In genomic region chr6:14819798-14820197, GRCm38 (mm10) we compare ENCODE assay signal across 14 mouse cellular contexts.
"Had no signal": no experiment of that assay in that cellular context is flagged by ENCODE, and none has a peak within 500 bp of the region (broad histone marks: within the 10 kb centered on the region; RNA-seq: fewer than 3 reads in every experiment).

No protein-coding gene starts in this region.

- H3K9me3 ChIP-seq: limb, embryonic 12.5 days; liver, embryonic 13.5 days; midbrain, embryonic 10.5 days had no signal

- H3K4me3 ChIP-seq: left cerebral cortex, adult 2 months; limb, embryonic 12.5 days; liver, embryonic 13.5 days; midbrain, embryonic 10.5 days had no signal

- DNase-seq: kidney, adult 8-10 months; kidney, postnatal 25 days; liver; liver, embryonic 13.5 days; liver, postnatal 0 days; lung, postnatal 36 days; thymus, postnatal 4 days had no signal

- H3K27ac ChIP-seq: left cerebral cortex, adult 2 months; limb, embryonic 12.5 days; liver, embryonic 13.5 days; midbrain, embryonic 10.5 days; stomach, postnatal 0 days had no signal

- ATAC-seq: intestine, postnatal 0 days; liver, postnatal 0 days; lung, postnatal 0 days; midbrain, embryonic 16.5 days had no signal

- H3K4me1 ChIP-seq: limb, embryonic 12.5 days; liver, embryonic 13.5 days; midbrain, embryonic 10.5 days had no signal

- H3K4me2 ChIP-seq: limb, embryonic 12.5 days; liver, embryonic 13.5 days had no signal

- H3K36me3 ChIP-seq: limb, embryonic 12.5 days; liver, embryonic 13.5 days; midbrain, embryonic 10.5 days had no signal

- H3K27me3 ChIP-seq: limb, embryonic 12.5 days; liver, embryonic 13.5 days had no signal

- H3K9ac ChIP-seq: limb, embryonic 12.5 days; liver, embryonic 13.5 days; liver, postnatal 0 days had no signal
